Mouse (Mus musculus) embryo, embryonic 10.5 days (tissue): ENCODE measurements around the gene Catsper1.
"Not testable (repeated sequence)": the region's sequence is repeated elsewhere in the genome, so short reads cannot be mapped to it uniquely, and the experiment has no call there.

ENCODE experiments used
- DNase-seq: peaks from one replicate; pipeline ENCODE4 v3.0.0-alpha.2; 2015; ENCODE audit warnings: low spot score

Gene Catsper1

DNA sequence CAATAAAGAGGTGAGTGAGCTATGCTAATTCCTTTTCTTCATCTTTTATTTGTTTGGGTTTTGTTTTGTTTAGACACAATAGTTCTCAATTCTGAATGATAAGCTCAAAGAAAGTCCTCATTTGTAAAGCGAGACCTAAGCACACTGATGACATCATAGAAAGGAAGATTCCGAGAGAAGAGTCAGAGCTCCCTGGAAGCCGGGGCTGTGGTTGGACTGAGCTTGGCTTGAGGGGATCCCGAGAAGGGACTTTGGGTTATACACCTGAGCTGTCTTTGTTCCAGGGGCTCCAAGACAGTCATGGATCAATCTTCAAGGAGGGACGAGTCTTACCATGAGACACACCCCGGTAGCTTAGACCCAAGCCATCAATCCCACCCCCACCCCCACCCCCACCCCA, at the start of gene Catsper1:
Gene Catsper1, plus strand, starts transcription at position 301 of the 400 bp plus-strand sequence.
- DNase-seq, result no peak

- peak; percentile 100 for DNase-seq
Measured at GRCm38 (mm10) chr19:5294972-5295735, 40.4 kb upstream of the Catsper1 start, which contains the start of gene Sf3b2. TSS of gene Sf3b2 (minus strand) at chr19:5295455.

GRCm38 (mm10) chr19:5295736-5296075, 39.8 kb upstream of the Catsper1 start:
- DNase-seq, result no peak

DNA sequence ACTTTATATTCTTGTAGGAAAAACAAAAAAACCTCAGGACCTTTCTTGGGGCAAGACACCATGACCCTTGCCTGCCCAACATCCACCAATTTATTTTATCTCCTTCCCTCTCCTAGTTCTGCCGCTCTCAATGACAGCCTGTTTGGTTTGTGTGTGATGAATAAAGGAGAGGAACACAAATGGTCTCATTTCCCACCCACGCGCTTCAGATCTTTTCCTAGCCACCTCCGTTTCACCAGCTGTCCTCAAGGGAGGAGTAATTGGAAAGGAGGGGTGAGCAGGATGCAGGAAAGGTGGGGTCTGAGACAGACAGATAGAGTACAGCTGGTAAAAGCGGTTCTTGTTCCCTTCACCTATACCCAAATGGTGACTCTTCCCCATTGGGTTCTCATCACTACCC, 38.9 kb upstream of the Catsper1 start:
- no peak for DNase-seq

DNA sequence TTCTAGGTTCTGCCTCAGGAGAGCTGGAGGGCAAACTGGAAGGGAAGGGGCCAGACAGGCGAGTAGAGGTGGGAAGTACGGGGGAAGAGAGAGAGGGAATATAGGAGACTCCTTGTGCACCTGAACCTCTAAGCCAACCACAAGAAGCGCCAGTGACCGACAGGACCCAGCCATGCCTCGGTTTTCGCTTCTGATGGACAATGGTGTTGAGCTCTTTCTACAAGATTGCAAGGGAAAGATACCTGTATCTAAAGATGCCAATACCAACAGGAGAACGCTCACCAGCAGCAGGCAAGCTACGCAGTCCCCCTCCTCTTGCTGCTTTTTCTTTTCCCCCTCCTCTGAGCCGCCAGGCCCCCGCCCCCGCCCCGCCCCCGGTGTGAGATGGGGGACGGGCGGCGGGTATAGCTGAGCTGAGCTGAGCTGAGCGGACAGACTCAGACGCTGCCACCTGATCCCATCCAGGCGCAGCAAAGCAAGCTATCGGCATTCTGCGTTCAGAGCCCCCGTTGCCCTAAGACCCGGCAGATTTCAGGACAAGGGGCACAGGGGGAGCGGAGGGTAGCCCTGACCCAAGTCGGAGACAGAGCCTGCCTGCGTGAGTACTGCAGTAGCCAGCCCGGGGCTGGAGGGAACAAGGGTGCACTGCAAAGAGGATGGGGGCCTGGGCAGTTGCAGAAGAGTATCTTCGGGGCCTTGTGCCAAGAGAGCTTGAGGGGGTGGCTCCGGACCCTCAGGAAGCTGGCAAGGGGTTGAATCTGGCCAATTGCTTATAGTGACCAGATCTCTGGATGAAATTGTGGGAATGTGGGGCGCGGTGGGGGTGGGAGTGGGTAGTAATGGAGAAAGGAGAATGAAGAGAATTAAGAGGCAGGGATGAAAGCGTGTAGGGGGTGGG, 37.4 kb upstream of the Catsper1 start, which contains the start of gene Gal3st3:
Gene Gal3st3, plus strand, starts transcription at position 429 of the 898 bp plus-strand sequence.
- peak; percentile 70 for DNase-seq

- no peak for DNase-seq
Measured at GRCm38 (mm10) chr19:5300588-5300987, 35.0 kb upstream of the Catsper1 start.

DNA sequence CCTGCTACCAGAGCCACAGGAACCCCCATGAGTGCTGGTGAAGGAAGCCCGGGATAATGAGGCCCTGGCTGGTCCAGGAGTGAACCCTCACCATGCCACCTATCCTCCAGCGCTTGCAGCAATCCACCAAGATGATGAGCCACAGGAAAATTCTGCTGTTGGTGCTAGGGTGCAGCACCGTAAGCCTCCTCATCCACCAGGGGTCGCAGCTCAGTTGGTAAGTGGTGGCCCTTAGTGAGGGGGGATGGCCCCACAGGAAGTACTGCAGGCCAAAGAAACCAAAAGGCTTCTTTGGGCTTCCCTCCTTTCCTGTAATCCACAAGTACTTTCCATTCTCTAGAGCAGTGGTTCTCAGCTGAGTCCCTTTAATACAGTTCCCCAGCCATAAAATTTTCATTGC, 33.1 kb upstream of the Catsper1 start:
- peak; percentile 75 for DNase-seq

DNA sequence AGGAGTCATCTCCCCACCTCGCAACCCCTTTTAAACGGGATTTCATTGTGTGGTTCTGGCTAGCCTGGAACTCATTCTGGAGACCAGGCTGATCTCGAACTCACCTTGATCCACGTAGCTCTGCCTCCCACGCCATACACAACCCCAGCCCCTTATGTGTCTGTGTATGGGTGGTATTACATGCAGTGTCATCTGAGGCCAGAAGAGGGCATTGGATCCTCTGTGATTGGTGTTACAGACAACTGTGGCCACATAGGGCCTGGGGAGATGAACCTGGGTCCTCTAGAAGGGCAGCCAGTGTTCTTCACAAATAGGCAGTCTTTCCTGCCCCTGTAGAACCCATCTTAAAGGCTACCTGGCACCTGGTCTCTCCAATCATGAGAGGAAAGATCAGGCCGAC, 29.3 kb upstream of the Catsper1 start:
- DNase-seq, result no peak

- peak; percentile 42 for DNase-seq
Measured at GRCm38 (mm10) chr19:5306968-5307734, 28.4 kb upstream of the Catsper1 start.

GRCm38 (mm10) chr19:5309025-5309424, 26.5 kb upstream of the Catsper1 start:
- peak; percentile 66 for DNase-seq

DNA sequence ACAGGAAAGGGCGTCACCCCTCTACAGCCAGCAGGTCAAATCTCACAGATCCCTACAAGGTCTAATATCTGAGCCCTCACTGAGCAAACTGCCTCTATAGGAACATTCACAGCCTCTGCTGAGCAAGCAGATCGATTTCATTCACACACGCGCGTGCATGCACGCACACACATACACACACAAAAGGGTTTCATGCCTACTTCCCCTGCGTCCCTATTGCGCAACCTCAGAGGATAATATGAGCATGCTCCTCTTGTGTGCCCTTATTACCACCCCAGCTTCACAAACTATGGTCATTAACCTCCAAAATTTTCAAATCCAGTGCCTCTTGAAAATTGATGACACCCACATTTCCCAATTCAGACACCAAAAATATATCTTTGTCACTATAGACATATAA, 22.4 kb upstream of the Catsper1 start:
- DNase-seq, result no peak

GRCm38 (mm10) chr19:5323801-5324200, 11.7 kb upstream of the Catsper1 start:
- DNase-seq, result no peak

DNA sequence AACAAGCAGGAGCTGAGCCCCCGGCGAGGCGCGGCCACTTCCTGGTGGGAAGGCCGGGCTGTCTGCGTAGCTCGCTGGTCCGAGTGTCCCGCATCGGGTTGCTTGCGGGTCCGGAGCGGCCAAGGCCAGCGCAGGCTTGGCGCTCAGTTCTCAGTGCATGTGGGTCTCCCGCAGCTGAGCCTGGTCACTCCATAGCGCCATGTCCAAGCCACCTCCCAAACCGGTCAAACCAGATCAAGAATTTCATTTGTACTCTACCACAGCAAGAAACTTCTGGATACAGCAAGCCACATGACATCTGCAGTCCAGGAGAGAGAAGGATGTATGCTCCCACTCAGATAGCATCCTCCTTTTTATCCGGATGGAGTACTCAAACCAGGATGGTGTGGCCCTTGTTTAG, 7.6 kb upstream of the Catsper1 start:
- no peak for DNase-seq

DNA sequence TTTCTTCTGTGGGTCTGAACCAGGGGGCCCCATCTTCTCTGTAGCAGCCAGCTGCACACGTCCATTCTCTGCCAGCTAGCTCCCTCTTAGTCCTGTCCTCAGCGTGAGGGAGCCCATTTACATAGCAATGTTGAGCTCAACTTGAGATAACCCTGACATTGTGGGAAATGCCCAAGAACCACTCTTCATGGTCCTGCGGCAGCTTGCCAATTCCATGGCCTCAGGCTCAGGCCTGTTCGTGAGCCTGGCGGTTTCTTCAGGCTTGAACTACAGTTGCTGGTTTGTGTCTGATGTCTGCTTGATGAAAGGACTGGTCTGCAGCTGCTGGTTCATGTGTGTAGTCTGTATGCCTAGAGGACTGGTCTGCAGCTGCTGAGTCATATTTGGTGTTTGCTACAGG, 800 bp upstream of the Catsper1 start:
- no peak for DNase-seq

DNA sequence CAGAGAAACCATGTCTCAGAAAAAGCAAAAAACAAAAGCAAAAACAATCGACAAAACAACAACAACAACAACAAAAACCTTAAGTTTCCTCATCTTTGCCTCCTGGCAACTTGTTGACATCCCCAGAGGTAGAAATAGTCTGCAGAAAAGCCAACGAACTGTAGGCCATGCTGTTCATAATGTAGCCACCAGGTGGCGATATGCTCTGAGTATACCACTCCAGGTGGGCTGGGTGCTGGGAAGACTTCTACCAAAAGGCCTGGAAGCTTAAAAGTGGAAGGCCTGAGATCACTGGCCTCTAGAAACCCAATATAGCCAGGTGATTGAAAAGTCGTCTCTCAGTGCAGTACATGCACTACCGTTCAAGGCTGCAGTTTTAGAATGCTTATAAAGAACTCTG, 2.4 kb downstream of the Catsper1 start:
- peak; percentile 84 for DNase-seq

GRCm38 (mm10) chr19:5341360-5341759, 5.8 kb downstream of the Catsper1 start:
- DNase-seq, result no peak

DNA sequence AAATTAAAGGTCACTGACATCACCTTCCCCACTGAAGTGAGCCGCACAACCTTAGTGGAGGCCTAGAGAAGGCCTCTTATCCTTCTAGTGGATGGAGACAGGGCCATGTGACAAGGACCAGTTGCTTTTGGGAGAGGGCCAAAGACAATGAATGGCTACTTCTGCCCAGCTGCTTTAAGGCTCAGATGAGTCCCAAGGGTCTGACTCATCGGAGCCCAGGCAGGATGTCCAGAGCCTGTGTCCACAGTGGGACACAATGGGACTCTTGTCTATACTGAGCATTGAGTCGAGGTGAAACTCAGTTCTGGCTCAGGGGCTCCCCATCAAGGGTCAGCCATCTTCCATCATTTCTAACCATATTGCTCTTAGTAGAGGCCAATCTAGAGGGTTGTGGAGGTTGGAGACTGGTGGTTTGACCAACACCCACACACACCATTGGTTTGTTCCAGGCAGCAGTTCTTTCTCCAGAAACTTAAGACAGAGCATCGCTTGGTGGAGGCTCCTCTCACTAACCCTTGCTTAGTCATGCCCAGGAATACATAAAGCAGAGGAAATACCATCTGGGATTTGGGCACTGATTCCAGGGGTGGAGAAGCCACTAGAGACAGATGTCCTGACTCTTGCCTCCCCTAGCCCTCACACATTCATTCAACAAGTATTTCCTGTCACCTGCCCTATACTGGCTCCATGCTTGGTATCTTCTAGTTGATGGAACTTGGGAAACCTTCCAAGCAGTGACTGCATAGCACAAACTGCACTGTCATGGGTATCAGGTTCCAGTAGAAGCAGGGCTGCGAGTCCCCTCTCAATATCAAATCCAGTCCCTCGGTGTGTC, 10.0 kb downstream of the Catsper1 start:
- no peak for DNase-seq

DNA sequence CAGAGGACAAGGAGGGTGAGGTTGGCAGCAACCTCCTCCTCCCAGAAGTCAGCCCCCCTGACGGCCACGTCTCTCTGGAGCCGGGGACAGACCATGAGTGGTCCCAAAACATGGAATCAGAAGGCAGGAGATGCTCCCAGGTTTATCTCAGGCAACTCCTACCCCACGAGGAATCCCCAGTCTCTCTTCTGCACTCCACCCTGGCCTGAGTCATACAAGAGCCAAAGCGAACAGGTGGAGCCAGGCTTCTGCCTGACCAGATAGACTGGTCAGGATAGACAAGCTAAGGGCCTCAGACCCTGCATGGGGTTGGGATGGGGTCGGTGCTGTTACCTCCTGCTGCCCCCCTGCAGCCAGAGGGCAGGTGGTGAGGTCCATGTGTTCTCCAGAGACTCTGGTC, 12.5 kb downstream of the Catsper1 start:
- no peak for DNase-seq

- peak; percentile 66 for DNase-seq
Measured at GRCm38 (mm10) chr19:5348526-5349501, 13.3 kb downstream of the Catsper1 start.

DNA sequence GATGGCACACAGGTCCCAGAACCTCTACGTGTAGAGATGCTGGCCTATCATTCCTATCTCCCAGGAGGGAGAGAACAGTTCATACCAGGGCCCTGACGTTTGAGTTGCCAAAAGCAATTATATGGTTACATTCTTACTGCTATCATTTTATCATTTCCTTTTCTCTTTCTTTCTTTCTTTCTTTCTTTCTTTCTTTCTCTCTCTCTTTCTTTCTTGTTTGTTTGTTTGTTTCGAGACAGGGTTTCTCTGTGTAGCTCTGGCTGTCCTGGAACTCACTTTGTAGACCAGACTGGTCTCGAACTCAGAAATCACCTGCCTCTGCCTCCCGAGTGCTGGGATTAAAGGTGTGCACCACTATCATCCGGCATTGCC, 13.9 kb downstream of the Catsper1 start, which contains the start of gene Cst6:
Gene Cst6, minus strand, starts transcription at position 73 of the 372 bp plus-strand sequence.
- not testable (repeated sequence) for DNase-seq
